Mouse (Mus musculus) cerebellum, adult (tissue): ENCODE measurements around the gene Vash2.
A peak's percentile ranks its signal among the peaks of the same experiment; 100 is the strongest.

Experiments
- ATAC-seq: cut with Nextera tagmentation; 2 replicates; pipeline ENCODE4 v1.9.2; 2017; ENCODE audit warnings: mild to moderate bottlenecking, moderate library complexity, mixed read lengths; ENCODE audit not compliant: insufficient number of reproducible peaks, low FRiP score, low TSS enrichment

The Vash2 gene

DNA sequence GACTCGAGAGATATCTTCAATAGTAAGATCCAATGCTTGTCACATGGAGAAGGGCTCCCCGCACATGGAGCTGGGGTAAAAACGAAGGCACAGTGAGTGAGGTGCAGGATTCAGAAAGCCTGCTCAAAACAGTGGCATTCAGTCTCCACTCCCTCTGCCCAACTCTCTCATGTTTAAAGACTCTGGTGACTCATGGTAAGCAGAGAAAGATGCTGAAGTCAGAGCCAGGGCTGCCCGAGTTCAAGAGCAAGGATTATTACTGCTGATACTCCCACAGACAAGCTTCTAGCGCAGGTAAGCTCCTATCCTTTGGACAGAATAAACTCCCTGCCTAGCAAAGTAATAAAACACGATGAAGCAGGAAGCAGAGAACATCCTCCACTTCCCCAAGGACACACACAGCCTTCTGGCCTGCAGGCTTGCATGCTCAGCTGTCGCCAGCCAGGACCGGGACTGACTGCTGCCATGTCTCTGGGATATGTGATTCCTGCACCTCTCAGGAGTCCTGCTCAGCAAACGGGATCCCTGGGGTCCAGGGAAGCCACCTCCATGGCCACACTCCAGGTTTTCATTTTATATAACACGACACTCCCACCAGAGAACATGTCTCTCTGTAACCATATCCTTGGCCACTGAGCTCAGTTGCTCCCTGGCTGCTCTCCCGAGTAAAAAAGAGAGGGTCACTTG is 2.1 kb downstream of the Vash2 start:
- ATAC-seq = no peak

DNA sequence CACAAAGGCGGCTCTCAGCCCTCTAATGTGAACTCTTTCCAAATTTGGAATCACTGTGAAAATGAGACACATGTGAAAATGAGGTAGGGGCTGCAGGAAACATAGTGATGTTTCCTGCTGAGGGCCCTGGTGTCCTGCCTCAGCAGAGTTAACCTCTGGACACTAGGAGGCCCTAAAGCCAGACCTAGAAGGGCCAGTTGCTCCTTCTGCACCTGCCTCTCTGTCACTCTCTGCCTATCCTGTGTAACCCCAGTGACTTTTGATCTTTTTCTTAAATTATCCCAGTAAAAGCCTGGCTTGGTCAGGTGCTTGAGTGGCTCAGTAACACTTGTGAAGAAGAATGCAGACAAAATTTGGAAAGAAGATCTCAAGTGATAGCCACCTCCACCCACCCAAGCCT is 4.3 kb downstream of the Vash2 start:
- no peak for ATAC-seq

DNA sequence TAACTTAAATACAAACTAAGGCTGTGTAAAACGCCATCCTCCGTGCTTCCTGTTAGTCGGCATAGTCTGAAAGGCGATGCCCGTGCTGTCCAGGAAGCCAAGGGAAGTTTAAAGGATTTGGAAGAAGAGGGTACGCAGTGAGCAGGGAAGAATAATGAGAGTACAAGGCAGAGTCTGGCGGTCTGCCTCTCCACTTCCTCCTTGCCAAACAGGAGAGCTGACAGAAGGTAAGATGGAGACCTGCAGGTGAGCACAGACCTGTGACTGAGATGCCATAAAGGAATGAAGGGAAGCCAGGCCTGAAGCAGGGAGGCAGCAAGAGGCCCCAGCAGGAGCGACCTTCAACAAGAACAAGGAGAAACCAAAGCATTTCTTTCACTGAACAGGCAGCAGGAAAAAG is 4.9 kb downstream of the Vash2 start:
- no peak for ATAC-seq

DNA sequence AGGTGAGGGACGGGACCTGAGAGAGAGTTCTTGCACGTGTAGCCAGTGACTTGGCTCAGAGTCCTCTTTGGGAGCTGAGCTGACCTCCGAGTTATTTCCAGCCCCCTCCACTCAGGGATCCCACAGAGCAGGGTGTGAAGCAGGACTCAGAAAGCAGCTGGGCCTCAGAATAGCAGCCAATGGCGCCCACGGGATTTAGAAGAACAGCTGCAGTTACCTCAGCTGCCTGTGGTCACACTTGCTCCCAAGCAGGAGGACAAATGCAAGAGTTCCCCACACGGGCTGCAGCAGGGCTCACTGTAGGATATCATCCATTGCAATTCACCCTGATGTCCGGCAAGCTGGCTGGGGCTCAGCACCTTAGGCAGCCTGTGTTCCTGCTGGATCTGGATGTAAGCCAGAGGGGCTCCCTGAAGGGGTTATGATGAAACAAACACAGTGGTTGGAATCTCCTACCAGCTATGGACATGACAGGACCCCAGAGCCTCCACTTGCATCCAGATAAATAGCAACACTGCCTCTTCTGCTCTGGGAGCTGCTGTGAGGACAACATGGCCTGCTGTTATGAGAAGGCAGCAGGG is 6.4 kb downstream of the Vash2 start:
- no peak for ATAC-seq

DNA sequence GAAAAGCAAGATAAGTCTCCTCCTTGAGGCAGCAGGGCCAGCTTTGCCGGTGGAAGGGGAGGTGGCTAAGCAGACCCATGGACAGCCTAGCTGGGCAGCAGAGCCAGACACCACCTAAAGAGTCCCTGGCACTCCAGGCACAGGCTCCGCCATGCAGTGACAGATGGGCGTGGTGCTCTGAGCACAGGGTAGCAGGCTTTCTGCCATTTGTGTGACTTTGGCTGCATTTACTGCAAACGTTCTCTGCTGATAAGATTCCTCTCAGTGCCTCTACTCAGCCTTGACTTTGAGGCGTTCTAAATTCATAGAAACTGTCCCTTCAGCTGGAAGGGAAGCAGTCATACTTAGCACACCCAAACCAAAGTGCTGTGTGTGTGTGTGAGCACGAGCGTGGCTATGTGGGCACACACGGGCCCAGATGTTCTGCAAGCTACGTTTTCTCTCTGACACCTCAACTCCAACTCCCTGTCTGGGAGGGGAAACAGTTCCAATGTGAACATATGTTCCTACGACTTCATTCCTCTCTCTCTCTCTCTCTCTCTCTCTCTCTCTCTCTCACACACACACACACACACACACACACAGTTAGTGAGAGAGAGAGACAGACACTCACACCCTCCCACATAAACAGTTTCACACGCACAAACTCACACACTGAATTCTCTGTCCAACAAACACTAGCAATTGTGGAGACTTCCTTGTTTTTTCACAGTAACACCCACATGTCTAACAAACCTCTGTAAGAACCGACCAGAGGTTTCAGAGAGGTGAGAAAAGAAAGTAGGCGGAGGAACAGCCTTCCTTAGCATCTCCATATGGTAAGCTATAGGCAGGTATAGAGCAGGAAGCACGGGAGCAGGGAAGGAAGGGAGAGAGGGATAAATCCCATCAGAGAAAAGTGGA is 7.1 kb downstream of the Vash2 start:
- ATAC-seq = peak; percentile 63; the same call in 1 of the 2 replicates

DNA sequence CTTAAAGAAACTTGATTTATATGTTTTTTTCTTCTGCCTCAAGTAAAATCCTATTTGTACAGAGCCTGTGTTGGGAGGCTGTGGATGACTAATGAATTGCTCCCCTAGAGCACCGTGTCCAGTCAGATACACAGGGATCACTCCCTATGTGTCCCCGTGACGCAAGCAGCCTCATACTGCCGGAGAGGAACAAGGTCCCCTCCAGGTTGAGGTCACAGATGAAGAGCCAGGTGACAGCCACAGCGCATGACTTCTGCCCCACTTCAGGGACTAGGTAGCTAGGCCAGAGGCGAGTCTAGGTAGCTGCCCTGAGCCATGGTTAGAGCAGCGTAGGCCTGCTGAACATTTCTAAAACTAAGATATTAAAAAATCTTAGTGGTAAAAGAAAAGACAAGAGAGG is 11.1 kb downstream of the Vash2 start:
- no peak for ATAC-seq

DNA sequence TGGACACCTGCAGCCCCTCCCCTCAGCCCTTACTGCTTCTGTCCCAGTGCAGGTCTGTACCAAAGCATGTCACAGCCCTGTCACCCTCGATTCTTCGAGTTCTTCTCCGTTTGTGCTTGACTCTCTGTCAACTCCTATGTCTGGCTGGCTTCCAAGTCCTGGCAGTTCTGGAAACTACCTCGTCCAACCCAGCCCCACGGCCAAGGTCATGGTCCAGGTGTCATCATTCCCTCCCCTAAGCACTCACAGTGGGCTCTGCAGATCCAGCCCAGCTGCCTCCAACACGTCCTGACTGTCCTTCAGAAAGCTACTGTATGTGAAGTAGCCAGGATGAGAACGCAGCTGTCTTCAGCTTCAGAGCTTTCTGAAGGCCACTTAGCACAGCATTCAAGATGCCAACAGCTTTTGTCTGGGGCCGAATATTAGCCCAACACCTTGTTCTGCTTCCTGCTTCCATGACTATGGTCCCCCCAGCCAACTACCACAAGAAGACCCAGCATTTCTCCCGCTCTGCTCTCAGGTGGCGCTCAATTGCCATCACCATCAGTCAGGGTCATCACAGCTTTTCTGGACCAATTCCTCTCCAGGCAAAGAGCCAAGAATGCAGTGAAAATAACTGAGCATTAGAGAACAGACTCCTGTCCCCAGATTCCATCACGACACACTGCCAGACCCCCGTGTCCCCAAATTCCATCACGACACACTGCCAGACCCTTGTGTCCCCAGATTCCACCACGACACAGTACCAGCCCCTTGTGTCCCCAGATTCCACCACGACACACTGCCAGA is 13.9 kb downstream of the Vash2 start:
- ATAC-seq = no peak

DNA sequence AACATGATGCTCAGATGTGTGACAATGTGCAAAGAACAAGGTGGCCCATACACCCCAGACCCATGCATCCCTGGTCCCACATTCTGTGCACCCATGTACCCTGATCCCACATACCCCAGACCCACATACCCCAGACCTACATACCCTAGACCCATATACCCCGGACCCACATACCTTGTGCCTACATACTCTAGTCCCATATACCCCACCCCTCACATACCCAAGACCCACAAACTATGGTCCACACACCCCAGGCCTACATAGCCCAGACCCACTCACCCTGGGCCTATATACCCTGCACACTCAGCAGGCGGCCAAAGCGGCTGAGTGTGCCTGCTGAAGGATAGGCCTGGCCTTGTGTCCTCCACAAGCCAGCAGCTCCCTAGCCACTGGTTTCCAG is 16.3 kb downstream of the Vash2 start:
- no peak for ATAC-seq

DNA sequence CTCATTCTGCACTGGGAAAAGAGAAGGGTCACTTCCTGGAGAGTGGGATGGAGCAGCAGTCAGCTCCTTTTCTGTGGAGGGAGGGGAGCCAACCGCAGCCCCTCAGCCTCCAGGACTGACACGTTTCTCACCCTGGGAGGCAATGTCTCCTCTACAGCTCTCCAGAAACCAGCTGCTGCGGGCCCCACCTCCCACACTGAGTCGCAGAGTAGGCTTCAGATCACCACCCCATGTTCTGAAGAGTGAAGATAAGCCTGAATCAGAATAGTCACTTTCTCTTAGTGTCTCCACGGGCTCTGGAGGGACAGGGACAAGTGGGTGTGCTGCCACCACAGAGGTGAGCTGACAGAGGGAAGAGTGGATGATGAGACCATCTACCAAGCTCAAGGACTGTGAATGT is 20.3 kb downstream of the Vash2 start:
- ATAC-seq = no peak

DNA sequence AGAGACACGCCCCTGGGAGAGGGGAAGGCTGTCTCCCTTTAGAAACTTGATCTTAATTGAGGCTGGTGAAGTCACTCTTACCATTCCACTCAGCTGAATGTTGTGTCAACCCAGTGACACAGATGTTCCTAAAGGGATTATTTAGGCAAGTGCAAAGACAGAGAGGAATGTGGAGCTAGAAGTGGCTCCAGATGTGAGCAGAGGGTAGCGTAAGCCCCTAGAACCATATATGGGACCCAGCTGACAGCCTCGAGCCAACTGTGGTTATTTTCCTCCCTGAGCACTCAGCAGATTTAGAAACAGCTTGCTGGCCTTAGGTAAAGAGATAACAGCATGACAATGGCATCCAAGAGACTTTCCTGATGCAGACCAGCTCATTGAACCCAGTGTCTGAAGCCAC is 26.1 kb downstream of the Vash2 start:
- no peak for ATAC-seq

DNA sequence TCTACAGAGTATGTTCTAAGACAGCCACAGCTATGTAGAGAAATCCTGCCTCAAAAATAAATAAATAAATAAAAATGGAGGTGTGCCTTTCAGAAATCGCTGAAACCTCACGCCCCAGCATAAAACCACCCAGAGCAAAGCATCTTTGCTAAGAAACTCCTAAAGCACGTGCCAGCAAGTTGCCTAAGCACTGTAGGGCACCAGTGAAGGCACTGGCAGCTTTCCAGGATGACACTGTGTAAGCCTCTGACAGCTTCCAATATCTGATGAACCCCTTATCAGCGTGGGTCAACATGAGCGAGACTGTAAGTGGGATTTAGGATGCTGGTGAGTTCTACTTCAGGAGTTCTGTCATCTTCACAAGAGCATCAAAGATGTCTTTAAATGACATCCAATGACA is 28.1 kb downstream of the Vash2 start:
- no peak for ATAC-seq

DNA sequence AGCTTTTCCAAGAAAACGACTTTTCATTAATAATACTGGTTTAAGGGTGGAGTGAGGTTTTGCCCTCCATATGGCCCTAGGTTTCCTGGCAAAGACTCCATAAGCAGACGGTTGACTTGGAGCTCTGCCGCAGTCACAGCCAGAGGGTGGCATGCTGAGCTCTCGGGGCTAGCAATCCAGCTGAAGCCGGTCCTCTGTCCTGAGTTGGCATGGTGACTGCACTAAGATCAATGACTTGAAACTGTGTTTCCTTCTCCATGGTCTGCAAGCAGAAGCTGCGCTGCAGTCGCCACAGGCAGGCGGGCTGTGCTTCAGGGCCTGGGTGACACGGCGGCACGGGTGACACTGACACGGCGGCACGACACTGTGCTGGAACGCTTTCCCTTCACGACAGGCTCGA is 30.2 kb downstream of the Vash2 start:
- peak; percentile 43; the same call in 1 of the 2 replicates for ATAC-seq

DNA sequence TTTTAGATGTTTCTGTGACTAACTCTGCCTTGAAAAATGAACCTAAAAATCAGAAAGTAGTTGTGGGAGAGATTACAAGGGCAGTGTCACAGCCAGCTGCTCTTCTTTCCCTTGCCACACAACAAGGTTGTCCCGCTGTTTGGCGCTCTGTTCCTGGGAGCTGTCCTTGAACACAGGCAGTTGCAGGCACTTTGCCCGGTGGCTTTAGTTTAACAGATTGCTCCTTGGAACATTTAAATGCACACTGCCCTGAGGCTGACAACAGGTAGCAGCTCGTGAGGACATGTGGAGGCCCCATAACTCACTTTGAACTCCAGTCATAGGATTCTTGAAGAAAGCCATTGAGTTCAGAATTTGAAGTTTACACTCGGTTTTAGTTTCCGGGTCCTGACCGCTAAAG is 30.7 kb downstream of the Vash2 start:
- ATAC-seq = 0 out of 2 replicates have a peak, but pooled peaks have one; percentile 6

DNA sequence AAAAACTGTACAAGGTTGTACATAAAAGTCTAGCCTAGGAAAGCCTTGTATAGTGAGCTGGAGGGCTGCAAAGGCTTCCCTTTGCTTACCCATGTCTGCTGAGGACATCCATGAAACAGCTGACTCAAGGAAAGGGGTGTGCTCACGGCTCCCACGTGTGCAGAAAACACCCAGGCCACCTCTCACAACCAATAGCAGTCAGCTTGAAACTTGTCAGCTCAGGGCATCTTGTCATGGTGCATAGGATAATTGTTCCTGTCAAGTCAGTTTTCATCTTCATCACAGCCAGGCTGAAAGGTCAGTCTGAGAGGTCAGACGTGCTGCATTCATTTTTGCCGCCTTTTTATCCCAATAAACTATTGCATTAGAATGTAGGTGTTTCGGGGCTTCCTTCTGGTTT is 31.1 kb downstream of the Vash2 start:
- ATAC-seq = no peak

DNA sequence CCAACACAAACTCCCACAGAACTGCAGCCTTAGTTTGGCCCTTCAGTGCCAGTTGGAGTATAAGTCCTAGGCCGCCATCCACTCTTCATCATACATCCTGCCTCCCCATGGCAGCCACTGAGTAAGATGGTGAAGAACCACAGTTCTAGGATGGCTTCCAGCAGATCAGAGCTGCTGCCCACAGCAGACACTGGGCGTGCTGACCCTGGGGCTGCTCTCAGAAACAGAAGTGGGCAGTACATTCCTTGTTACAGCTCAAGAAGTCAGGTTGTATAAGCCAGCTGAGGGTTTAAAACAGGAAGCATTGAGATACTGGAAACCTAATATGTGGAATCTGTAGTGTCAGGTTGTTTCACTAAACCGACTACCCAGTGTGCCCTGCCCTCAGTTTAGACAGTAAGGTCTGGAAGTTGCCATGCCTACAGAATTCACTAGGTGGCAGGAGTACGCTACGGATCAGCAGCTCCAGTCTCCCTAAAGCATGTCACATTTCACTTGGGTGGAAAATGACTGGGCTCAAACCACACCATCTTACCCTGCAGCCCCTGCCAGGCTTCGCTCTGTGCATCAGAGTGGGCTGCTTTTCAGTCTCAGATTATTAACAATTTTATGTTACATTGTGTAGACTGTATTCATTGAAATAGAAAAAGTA is 34.9 kb downstream of the Vash2 start:
- peak; percentile 56; the same call in 1 of the 2 replicates for ATAC-seq

DNA sequence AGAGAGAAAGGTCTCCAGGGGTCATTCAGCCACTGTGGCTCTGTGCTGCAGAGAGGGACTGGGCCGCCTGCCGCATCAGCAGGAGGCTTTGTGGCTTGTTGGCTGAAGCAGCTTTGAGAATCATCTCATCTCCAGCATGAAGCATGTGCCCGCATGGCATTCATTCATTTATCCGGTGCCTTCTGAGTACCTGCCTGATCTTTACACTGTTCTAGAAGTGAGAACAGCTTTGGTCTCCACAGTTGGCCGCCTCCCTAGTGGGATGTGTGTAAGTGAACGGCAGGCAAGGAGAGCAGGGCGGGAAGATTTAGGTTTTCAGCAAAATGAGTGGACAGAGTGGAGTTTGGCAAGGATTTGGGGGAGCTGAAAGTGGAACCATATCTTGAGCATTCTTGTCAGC is 39.3 kb downstream of the Vash2 start:
- ATAC-seq = peak; percentile 73

DNA sequence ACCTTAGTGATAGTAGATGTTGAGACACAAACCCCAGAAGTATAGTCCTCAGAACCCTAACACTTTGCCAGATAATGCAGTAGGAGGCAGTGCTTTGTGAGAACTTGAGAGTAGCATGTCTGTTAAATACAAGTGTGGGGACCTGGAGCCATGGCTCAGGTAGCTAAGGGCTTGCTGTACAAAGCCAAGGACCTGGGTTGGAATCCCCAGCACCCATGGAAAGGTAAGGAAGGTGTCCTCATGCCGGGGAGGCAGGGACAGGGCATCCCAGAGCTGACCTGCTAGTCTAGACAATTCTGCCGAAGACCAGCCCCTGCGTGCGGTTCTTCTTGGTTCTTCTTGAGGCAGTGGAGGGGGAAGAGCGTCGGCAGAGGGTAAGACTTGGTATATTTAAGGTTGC is 48.9 kb downstream of the Vash2 start:
- ATAC-seq = no peak

DNA sequence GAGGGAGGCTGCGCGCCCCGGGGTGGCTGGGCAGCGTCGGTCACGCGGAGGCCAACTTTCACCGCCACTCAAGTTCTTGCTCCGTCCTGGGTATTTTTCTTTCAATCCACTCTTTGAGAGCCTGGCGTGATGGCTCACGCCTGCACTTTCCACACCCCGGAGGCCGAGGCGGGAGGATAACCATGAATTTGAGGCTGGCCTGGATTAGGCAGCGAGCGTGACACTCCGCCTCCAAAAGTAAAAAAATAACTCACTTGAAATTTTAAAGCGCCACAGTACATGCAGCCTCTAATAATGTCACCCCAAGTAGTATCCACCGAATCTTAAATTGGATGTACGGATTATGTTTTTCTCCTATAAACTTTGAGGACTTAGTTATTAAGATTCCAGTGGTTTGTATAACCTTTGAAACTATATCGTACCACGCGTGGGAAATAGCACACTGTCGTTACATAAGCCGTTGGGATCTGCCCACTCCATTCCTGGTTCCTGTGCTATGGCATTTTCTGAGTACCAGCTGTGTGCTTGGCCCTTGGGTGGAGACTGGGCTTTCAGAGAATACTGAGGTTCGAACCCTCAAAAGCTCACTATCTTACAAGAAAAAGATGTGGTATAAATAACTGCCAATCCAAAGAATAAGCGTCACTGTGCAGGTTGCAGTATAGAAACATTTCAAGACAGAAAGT is 49.9 kb downstream of the Vash2 start:
- ATAC-seq = peak; percentile 31; the same call in 1 of the 2 replicates

DNA sequence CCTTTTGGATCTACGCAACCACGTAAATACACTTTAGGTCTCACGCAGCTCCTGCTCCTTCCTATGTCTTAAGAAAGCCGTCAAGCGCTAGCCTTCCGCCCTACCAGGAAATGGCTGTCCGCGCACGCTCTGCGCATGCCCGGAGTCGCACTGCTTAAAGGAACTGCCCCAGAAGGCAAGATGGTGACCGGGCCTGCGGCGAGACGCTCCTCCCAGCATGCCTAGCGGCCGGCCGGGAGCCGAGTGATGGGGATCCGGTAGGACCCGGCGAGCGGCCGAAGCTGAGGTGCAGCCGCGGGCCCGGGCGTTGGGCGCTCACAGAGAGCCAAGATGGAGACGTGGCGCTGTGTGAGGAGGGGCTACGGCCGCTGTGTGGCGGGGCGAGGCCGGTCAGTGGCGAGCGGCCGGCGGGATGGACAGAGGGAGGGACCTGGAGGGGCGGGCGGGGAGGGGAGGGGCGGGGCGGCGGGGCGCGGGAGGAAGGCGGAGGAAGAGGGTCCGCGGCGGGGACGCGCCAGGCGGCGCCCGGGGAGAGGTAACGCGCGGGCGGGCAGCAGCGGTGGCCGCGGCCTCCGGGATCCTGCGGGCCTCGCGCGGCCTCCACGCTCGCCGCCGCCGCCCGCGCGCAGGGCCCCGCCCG is 50.6 kb downstream of the Vash2 start:
- peak; percentile 97 for ATAC-seq
